Mouse (Mus musculus) kidney, postnatal 14 days (tissue): ENCODE measurements around the gene Osbpl7.

Experiments
- DNase-seq: peaks from one replicate; pipeline ENCODE4 v3.0.0; 2022; ENCODE audit warnings: mixed read lengths

The Osbpl7 gene

DNA sequence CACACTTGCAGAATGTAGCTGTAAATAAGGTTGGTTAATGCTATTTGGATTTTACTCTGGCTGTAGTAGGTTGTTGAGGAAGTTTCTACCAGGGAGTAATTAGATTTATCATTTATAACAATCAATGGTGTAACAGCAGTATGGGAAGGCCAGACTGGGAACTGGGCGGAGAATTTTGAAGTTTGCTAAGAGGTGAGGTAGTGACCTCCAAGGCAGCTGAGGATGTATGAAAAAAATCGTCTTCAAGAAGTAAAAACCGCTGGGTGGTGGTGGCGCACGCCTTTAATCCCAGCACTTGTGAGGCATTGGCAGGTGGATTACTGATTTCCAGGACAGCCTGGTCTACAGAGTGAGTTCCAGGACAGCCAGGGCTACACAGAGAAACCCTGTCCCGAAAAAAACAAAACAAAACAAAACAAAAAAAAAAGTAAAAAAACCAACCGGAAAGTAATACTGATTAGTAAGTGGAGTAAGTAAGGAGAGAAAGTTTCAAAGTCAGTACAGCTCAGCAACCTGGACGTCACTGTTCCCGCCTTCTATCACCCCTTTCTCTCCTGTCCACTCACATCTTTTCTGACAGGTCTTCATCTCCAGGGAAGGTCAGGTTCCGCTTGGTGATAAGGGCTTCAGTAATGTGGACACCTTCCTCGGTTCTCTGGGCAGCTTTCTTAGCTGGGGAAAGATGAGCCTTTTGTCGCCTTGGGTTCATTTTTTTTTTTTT, 10.0 kb upstream of the Osbpl7 start:
- DNase-seq = no peak

GRCm38 (mm10) chr11:97041022-97041899, 9.2 kb upstream of the Osbpl7 start, which contains the start of the genes Lrrc46 and Mrpl10:
Gene Lrrc46 (minus strand): TSS chr11:97041407.
Gene Mrpl10 (plus strand): TSS chr11:97041560.
- peak; percentile 93 for DNase-seq

DNA sequence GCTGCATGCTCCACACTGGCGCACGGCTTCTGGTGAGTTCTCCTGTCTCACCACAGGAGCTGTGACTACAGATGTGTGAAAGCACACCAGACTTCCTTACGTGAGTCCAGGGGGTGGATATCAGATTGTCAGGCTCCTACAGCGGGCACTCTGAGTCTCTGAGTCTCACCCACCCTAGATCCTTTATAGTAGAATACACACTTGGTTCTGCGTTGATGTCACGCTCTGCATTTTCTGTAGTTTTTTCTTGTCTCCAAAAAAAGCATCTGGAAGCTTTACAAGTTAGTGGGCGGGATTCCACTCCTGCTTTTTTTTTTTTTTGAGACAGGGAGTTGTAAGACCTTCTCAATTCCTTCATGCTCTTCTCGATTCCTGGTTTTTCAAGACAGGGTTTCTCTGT, 5.5 kb upstream of the Osbpl7 start:
- DNase-seq = no peak

GRCm38 (mm10) chr11:97045861-97046260, 4.6 kb upstream of the Osbpl7 start:
- no peak for DNase-seq

- no peak for DNase-seq
Measured at GRCm38 (mm10) chr11:97048090-97048650, 2.3 kb upstream of the Osbpl7 start.

DNA sequence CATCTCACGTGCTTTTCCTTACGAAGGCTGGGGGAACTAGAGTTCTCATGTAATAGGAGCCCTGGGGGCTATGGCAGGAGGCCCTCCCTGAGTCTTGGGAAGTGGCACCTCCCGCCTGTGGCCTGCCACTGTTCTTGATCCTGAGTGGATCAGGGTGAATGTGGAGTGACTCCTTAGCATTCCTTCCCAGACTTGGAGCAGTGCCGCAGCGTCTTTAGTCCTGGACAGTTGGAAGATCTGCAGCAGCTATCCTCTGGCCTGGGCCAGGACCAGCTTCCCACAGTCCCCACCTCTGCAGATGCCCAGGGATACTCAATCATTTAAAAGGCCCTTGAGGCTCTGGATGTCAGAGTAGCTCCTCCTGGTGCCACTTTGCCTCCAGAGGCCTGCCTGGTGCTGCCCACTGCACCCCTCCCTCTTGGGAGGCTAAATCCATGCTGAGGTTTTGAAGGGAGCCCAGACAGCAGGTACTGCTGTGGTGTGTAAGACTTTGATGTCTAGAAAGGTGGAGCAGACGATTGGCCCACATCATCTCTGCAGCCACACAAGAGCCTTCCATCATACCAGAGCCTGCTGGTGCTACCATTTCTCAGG, 839 bp upstream of the Osbpl7 start:
- no peak for DNase-seq

- no peak for DNase-seq
Measured at GRCm38 (mm10) chr11:97050944-97051586, 637 bp downstream of the Osbpl7 start.

- DNase-seq = peak; percentile 35
Measured at GRCm38 (mm10) chr11:97052219-97052646, 1.8 kb downstream of the Osbpl7 start.

- no peak for DNase-seq
Measured at GRCm38 (mm10) chr11:97063274-97063920, 13.0 kb downstream of the Osbpl7 start.

DNA sequence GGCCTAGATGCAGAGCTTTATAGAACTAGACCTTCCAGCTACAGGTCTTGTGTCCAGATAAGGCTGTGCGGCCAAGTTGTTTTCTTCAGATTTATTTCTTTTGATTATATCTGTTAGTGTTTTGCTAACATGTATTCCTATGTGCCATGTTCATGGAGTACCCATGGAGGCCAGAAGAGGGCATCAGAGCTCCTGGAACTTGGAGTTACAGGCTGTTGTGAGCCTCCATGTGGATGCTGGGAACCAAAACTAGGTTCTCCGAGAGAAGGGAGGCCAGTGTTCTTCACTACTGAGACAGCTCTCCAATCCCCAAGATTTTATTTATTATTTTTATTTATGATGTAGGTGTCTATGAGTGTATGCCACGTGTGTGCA, 13.5 kb downstream of the Osbpl7 start:
- DNase-seq = no peak

GRCm38 (mm10) chr11:97065538-97066295, 15.3 kb downstream of the Osbpl7 start:
- no peak for DNase-seq

GRCm38 (mm10) chr11:97066656-97067360, 16.4 kb downstream of the Osbpl7 start:
- DNase-seq = no peak

DNA sequence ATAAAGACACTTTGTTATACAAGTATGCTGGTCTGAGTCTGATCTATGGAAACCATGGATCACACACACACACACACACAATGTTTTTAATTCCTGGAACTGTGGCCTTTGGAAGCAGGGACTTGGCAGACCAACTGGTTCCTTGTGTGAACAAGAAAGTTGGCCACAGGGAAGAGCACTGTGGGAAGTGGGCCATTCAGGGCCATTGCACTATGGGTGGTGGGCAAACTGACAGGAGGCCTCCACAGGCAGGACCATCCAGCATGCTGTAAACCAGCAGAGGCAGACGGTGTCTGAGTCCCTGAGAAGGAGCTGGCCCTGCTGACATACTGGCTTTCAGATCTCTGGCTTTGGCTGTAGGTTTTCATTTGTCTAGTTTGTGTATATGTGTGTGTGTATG, 18.9 kb downstream of the Osbpl7 start:
- no peak for DNase-seq

DNA sequence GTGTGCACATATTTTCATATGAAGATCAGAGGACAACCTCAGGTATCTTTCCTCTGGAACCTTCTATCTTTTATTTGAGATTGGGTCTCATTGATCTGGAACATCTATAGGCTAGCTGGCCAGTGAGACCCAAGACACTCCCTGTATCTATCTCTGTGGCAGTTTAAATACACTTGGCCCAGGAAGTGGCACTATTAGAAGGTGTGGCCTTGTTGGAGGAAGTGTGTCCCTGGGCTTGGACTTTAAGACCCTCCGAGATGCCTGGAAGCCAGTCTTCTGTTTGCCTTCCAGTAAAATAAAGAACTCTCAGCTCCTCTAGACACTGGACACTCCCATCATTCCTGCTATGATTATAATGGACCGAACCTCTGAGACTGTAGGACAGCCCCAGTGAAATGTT, 19.3 kb downstream of the Osbpl7 start:
- no peak for DNase-seq

DNA sequence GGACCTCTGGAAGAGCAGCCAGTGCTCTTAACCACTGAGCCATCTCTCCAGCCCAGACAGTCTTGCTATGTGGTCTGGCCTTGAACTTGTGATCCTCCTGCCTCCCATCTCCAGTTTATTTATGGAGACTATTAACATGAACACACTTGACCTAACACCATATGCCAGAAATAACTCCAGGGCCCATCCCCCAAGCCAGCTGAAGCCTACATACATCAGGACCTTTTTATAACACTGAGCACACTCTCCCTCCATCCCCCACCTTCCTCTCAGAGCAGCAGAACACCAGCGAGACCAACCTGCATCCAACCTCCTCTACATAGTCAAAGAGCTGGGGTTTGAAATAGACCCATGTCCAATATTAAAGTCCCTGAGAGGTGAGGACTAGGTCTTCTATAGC, 20.7 kb downstream of the Osbpl7 start:
- DNase-seq = no peak

DNA sequence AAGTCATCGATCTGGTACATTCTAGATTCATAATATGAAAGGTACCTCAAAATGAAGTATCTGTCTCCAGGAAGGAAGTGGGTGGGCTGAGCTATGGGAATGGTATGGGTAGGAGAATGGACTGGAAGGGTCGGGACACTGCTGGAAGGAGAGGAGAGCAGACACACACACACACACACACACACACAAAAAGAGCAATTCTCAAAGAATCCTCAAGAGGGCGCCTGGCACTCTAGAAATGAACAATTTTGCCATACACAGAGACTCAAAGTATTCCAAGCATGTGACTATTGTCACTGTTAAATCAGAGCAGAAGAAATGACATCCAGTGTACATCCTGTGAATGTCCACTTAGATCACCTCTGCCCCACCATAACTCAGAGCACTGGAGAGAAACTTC, 22.1 kb downstream of the Osbpl7 start:
- DNase-seq = peak; percentile 60

- DNase-seq = no peak
Measured at GRCm38 (mm10) chr11:97074235-97074634, 23.8 kb downstream of the Osbpl7 start.

DNA sequence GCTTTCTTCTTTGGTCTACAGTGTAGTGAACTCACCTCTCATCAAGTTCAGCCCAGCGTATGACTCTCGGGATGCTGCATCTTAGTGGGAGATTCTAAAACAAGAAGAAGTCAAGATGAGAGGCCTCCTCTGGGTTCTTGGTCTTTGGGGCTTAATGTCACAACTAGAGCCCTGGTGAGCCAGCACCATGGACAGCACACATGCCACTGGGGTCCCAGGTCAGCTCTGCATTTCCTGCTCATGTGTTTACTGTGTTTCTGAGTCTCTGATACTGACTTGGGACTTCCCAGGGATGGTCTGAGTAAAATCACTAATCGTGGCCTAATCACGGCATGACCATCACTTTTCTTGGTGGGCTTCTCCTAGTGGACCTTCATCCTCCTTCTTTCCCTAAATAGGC, 28.3 kb downstream of the Osbpl7 start:
- peak; percentile 52 for DNase-seq

DNA sequence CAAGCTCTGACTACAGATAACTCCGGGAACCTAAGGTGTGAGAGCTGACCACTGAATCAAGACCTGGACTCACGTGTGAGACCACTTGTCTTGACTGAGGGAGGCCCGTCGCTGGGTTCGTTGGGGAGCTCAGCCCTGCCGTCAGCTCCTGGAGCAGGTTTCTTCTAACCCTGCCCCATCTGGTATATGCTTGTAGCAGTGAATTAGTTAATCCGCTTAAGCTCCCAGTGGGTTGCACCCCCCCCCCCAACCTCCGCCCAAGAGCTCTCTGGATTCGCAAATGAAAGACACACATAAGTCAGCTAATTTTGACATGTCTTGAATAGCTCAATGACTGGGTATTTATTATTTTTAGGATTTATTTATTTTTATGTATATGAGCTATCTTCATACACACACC, 29.9 kb downstream of the Osbpl7 start:
- DNase-seq = no peak

DNA sequence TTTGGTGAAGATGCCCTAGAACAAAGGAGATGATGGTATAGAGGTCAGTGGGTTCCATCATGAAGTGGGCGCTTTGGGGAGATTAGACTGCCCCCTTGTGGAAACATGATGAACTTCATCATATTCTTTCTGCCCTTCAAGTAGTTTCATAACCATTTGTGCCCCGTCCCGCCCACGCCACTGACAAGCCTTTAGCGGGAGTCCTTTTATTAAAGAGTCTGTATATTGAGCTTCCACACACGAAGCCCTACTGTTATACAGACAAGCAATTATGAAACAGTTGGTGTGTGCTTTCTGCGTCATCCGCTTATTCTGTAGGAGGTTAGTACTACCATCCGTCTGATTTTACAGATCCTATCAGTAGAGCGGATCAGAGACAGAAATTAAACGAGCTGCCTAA, 32.5 kb downstream of the Osbpl7 start:
- peak; percentile 53 for DNase-seq
